Mouse (Mus musculus) induced T-regulatory cell, adult 2 months (primary cell): ENCODE measurements around the gene Tgfbr3.

Source experiments
- DNase-seq: peaks from one replicate; pipeline ENCODE4 v3.0.0-alpha.2; 2012; ENCODE audit warnings: low read depth

Tgfbr3 gene

DNA sequence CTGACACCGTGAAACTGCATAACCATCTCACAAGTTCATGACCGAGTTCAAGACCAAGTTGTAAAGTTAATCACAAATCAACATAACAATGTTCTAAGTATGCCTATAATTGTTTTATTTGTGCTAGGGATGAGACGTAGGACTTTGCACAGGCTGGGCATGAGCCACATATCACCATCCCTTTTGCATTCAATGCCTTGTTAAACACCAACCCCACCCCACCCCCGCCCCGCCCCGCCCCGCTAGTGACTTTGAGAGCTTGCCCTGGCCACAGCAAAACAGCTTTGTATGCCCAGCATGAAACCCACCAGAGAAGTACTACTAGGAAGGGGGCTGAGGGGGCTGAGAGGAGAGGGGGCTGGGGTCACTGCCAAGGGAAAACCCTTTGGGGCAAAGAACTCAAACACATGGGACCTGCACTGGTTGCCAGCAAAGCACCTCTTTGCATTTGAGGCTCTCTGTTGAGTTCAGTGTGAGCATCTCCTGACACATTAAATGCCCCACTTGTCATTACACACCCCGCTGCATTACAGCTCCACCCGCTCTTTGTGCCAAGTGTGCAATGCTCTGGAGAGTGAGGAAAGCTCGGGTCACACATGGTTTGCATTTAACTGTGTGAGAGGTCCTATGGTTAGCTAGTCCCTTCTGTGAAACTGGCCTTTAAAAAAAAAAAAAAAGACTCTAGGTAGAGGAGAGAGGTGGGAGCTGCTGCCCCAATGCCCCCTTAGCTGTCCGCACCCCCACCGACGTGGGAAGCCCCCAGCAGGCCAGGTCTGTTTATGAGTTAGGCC lies 179.1 kb downstream of the Tgfbr3 start:
- DNase-seq = no peak

DNA sequence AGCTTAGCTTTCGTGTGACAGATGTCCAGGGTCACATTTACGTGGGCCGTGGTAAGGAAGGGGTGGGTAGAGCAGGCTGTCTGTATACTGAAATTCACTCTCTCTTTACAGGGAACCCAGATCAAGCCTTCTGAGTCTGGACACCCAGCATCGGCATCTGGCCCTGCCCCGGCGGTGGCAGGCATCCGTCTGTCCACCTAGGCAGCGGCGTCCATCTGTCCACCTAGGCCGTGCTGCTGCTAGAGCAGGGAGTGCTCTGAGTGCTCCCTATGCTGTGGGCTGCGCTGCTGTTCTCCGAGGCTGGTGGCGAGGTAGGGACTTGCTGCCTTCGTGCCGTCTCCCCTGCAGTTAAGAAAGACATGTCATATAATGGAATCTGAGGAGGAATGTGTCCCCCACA lies 180.0 kb downstream of the Tgfbr3 start:
- no peak for DNase-seq

DNA sequence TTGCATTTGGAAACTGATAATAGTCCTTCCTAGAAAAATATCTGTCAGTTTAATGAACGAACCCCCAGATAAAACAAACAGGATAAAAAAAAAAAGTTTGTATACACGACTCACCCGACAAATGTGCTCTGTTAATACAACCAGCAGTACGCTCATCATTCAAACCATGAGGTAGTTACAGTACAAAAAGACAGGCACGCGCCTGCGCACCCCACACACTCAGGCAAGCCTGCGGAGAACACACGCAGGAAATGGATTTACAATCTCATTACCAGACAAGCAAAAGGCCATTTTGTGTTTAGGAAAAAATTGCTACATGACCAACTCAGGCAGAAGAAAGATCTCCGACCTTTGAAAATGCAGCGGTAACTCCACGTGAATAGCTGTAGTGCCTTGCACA lies 182.6 kb downstream of the Tgfbr3 start:
- DNase-seq = no peak

DNA sequence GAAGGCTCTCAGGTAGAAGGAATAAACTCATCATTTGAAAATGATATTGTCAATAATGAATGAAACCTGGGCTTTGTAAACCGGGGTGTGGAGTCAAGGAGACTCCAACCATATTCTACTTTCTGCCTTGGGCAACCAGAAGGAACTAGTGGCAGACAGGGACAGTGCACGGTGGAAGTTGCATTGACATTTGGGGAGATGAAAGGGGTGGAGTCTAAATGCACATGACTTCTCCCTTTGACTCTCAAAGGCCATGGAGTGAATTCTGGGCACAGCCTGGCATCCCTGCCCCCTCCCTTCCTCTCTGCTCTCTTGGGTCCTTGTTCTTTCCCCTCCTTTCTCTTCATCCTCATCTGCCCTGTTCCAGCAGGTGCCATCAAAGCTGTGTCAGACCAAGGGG lies 183.3 kb downstream of the Tgfbr3 start:
- DNase-seq = no peak

DNA sequence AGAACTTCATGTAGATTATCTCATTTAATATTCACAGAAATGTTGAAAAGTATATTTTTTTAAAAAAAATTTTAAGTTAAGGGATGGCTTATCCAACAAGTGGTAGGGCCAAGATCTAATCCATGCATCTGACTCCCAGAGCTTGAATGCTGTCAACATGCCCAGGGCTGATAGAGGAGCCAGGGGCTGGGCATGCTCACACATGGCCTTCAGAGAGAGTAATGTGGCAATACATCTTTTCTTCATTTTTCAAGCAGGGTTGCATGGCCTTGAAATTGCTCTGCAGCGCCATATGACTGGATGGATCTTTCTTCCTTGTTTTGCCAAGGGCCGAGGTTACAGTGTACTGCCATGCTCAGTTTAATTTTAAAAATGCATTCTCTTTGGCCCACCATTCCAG lies 185.8 kb downstream of the Tgfbr3 start:
- no peak for DNase-seq

DNA sequence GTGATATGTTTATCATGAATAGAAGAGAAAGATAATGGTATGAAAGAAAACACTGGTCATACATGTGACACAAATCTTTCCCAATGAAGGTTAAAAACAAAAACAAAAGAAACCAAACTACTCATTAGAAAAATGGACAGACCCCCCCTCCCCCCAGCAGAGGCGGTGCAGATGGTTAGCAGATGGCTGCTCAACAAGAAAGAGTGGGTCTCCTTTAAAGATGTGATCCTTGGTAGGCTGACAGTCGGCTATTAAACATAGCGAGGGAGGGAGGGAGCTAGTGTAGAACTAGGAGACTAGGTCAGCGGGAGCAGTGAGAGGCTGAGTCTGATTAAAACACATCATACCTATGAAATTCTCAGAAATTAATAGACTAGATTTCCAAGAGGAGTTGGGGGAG lies 186.5 kb downstream of the Tgfbr3 start:
- no peak for DNase-seq

DNA sequence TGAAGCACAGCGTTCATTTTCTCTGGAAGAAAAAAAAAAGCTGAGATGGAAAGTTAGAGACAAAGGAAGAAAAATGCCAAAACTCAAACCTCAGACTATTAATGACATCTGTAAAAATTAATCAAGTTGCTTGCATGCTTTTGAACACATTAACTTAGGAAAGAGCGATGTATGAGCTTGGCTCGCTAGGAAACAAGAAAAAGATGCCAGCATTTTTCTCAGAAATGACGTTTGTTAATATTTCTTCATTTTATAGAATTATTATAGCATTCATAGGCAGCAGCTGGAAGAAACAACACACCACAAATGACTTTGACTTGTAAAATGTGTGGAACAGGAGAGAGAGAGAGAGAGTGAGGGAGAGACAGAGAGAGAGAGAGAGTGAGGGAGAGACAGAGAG lies 187.7 kb downstream of the Tgfbr3 start:
- DNase-seq = no peak

DNA sequence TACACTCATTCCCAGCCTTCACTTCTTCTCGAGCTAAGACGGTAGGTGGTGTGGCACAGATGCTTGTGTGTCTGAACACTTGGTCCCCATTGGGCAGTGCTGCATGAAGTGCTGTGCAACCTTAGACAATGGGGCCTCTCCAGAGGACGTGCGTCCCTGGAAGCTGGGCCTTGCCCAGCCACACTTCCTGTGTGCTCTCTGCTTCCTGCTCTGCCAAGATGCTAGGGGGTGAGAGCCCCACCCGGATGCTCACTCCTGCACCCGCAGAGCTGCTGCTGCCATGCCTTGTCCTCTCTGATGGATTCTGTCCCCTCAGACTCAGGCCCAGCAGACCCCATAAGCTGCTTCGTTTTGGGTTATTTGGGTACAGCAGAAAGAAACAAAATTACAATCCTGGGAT lies 188.3 kb downstream of the Tgfbr3 start:
- DNase-seq = peak; percentile 25

DNA sequence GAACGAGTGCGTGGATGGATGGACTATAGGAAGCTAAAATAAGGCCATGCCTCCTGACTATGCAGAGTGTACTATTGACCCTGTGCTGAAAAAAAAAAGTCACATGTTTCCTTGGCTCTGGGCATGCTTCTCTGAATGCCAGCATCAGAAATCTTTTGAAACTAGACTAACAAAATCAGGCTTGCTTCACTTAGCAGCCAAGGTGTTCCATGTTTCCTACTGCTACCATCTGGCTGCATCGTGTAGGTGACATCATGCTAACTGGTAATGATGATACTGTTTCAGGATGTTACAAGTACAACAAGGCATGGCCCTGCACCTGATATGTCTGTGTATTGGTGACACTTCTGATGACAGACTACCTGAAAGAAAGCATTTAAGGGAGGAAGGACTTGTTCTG lies 189.8 kb downstream of the Tgfbr3 start:
- DNase-seq = no peak

DNA sequence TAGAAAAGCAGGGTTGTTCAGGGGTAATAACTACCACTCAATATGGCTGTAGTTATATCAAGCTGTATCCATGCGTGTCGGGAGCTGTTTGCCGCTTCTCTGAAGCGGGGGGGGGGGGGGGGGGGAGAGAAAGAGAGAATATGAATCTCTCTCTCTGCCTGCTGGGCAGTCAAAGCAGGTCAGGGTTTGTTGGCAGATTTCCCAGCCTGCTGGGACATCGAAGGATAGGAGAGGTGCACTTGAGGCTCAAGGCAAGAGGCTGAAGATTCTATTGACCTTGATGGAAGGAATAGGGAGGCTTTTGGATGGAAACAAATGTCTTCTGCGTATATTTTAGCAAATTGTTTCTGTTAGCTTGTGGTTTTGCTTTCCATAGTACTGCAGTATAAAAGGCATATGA lies 190.4 kb downstream of the Tgfbr3 start:
- no peak for DNase-seq

DNA sequence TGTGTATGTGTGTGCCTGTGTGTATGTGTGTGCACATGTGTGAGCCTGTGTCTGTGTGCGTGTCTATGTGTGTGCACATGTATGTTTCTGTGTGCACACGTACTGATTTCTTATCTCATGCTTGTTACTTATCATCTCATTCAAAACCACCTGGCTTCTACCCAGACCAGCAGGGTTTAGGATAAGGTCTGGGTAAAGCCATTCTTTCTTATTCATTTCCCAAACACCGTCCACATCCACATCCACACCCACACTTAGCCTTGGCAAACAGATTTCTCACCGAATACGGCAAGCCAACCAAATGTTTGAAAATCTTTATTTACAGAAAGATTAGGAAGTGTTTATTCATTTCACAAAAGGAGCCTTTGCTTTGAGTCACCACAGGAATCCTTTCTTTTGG lies 191.4 kb downstream of the Tgfbr3 start:
- DNase-seq = no peak

DNA sequence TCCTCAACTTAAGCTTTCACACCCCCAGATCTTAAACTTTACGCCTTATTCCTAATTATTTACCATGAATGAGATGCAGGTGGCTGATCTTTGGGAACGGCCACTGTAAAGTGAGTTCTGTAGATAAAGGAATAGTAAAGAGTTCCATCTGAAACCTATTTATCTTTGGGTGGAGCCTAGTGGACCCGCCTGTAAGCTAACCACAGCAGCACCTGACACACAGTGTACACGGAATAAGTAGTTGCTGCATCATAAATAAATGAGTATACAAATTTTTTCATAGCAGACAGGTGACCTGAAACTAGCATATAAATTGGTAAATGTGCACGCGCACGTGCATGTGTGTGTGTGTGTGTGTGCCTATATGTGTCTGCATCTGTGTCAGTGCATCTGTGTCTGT lies 192.1 kb downstream of the Tgfbr3 start:
- no peak for DNase-seq

DNA sequence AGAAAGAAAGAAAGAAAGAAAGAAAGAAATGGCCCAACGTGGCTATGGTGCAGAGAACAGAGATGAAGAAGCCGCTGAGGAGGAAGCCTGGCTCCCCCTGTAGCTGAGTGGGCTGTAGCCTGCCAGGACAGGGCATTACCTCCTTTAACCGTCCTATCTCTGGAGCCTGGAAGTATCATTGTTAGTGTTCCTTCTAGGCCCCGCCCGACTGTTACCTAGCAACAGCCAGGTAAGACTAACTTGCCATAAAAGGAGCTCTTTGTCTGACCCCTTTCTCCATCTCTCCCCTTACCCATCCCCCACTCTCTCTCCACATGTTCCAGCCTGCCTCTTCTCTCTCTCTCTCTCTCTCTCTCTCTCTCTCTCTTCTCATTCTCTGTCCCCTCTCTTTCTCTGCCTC lies 195.2 kb downstream of the Tgfbr3 start:
- no peak for DNase-seq

DNA sequence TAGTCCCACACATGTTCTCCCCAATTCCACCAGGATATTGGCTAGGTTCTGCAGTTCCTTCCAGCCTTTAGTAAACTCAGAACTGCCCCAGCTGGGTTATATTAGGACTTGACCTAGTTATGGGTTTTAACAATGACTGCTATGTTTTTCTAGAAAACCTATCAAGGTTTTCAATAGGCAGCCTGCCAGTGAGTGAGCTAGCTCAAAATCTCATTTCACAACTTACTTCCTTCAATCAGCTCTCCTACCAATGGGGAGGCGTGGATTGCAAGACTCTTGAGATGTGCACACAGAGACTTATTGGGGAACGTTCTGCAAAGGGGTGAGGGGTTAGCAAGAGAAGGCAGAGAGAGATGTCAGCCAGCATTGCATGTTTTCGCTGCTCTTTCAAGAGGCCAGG lies 196.2 kb downstream of the Tgfbr3 start:
- no peak for DNase-seq

DNA sequence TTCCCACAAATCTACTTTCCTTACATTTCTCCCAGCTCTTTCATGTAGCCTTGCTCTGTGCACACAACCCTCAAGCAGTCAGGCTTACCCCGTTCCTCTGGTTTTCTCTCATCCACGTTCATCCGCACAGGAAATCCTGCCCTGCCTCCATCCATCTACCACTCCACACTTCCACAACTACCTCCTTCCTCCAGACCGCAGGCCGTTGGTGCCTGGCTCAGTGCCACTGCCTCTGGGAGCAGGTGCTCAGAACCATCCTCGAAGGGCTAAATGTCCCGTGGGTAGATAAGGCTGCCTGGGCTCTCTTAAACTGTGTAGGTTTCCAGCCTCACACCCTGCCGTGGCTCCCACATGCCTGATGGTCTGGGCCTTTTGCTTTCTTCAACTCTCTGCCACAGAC lies 197.3 kb downstream of the Tgfbr3 start:
- DNase-seq = no peak

DNA sequence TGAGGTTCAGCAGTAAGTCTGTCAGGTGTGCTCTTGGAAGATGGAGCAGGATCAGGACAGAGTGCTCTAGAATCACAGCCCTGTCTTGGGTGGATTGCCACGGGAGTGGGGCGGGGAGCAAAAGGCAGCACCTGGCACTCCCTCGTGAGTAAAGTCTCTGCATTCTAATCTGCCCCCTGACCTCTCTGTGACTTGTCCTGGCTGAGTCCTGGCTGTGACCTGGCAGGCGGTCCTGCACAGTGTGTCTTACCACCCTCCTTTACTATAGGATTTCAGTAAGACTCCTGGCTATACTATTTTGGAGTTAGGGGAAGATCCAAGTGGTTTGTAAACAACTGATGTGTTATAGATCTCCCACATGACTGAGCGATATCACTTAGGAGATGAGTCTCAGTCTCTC lies 199.5 kb downstream of the Tgfbr3 start:
- no peak for DNase-seq

DNA sequence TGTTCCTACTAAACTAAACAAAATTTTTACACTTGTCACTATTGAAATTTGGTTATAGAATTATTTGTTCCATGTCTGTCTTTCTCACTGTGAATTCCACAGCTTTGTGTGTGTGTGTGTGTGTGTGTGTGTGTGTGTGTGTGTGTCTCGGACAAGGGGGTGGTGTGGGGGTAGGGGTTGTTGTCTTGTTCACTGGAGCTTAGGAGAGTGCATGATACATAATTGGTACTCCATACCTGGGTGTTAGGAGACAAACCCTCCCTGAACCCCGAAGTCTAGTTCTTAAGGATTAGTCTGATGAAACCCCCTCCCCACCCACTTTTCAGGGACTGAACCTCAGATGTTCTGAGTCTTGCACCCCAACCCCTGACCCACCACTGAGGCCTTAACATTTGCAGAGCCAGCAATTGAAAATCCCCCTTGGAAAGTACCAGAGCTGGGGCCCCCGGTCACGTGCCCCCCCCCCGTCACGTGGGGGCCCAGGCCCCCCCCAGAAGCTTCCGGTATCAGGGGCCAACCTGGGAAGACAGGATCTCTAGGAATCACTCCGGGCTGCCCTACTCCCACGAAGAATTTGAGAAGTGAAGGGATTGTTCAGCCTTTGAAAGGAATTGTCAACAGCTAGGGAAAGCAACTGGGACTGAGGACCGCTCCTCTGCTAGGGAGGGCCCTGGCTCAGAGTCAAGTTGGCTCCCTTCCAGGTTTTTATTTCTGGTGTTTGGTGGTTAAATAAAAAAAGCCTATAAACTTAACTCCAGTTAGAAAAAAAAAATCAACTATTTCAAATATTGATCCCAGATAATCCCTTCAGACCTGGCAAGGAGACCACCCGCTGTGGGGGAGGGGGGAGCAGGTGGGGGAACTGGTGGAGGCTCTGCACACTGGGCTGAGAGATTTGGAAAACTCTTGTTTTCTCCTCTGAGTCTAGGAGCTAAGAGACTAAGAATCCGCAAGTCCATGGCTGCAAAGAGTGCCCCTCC lies 201.3 kb downstream of the Tgfbr3 start:
- DNase-seq = peak; percentile 13

DNA sequence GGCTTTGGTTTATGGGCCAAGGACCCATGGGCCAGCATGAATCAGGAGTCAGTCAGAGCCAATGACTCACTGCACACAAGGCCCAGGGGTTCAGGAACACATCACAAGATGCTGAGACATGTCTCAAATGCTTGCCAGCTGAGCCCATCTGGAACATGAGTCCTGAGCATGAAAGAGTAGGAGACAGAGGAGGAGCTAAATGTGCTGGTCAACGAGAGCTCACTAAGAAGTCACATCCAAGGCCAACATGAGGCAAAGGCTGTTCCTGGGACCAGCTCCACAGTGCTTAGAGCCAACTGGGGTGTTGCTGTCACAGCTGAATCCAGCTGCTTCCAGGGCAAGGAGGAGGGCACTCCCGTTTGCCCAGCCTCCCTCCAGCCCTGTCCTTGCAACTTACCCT lies 202.1 kb downstream of the Tgfbr3 start:
- no peak for DNase-seq

DNA sequence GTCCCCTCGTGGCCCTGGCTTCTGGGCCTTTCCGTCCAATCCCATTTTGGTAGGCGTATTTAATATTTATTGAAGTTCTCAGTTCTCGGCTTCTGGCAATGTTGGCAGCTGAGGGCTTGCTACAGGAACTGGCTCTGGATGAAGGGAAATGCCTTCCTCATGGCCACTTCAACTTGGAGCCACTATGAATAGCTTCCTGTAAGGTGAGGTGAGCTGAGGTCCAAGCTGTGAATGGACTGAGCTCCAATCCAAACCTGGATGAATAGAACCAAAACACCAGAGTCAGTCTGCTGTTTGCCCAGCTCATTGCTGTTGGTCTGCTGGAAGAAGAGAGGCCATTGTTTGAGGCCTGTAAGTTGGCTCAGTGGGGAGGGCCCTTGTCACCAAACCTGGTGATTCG lies 203.3 kb downstream of the Tgfbr3 start:
- DNase-seq = no peak

DNA sequence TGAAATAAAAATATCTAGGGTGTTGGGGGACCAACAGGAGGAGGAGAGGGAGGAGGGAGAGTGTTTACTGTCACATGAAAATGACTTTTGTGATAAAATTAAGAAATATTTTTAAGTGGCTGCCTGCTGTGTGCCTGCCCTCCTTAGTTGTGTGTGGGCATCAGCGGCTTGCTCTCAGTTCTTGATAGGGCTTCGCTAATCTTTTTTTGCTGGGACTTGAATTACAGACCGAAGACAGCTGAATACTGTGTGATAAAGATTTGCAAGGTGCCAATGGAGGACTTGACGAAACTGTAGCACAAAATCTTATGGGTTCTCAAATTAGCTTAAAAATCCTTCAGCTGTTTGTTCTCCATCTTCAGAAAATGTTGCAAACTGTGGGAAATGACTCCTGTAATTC lies 205.0 kb downstream of the Tgfbr3 start:
- DNase-seq = no peak

DNA sequence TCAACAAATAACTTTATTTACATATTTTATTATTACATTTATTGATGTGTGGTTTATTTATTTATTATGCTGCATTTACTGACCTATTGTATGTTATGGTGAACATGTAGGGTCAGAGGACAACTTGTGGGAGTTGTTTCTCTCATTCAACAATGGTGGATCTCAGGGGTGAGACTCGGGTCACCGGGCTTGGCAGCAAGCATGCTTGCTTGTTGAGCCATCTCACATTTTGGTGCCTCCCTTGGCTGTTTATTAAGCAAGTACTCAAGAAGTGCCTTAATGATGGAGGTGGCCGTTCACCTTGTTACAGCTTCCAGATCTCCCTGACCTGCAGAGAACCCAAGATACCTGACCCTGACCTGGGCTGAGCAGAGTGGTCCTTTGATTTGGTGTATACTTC lies 207.4 kb downstream of the Tgfbr3 start:
- no peak for DNase-seq

DNA sequence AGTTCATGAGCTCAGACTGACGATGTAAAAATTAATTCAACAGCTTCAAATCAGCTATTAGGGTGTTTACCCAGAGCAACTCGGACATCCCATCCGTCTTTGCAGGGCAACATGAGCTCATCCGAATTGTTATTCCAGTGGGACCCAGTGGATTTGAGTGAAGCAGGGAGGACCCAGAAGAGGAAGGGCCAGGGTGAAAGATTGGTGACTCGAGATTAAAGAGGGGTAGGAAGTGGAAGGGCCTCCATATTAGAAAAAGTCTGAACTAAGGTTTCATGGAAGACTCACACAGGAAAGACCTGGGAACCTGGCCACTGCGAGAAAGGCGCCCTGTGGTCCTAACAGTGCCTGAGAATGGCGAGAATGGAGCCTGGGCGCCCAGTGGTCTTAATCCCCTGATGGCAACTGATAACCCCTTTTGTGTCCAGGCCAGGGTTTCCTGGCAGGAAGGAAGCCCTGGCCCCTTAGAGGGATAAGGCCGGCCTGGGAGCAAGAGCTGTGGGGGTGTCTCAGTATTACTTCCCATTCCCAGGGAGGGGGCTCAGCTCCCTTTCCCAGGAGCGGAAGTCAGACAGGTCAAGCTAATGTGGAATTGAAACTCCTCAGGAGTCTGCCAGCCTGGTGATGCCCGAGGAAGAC lies 208.3 kb downstream of the Tgfbr3 start:
- no peak for DNase-seq

DNA sequence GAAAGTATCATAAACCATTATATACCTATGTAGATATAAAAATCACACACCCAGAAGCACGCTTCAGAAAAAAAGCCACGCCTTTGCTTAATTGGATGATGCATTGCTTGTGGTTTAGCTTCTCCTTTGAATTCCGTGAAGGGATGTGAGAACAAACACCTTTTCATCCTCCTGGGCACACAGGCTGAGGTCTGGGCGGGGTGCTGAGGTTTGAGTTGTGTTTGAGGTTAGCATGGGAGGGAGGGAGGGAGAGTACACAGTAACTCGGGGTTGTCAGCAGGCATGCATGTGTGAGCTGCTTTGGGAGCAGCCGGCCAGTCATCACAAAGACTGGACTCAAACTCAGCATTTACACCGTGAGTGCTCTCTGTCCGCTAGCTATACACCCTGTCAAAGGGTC lies 209.5 kb downstream of the Tgfbr3 start:
- peak; percentile 63 for DNase-seq
